18 mouse cellular contexts compared by ENCODE assay signal in genomic region chr4:48591390-48591789, GRCm38 (mm10). TPM values are rescaled to one million over a fixed set of nuclear protein-coding genes. Genes with fewer than 3 reads are reported as not detected.
A peak's percentile ranks its signal among the peaks of the same experiment; 100 is the strongest.
DNase-seq lines count a peak whose midpoint lies in the region.
"Had no signal": no experiment of that assay in that cellular context is flagged by ENCODE, and none has a peak within 500 bp of the region (broad histone marks: within the 10 kb centered on the region; RNA-seq: fewer than 3 reads in every experiment).

No protein-coding gene starts in this region.

- intact Hi-C loops in heart, postnatal 14 days (cut with DNase I) = no loop called here

- DNase-seq in heart, adult 11 months = peak; percentile 71
- DNase-seq in heart, postnatal 14 days = no peak
- DNase-seq in A20 (ENCODE audit: low read depth, low spot score) = peak; percentile 21
- DNase-seq in R1 (ENCODE audit: low read depth, low spot score) = peak; percentile 52
- DNase-seq in kidney, postnatal 25 days = no peak
- no peak for DNase-seq in urinary bladder, postnatal 25 days (ENCODE audit: low spot score)
- DNase-seq: adrenal gland, adult 2 months; adrenal gland, postnatal 10 days; adrenal gland, postnatal 25 days; cerebellum, adult 11 months; cerebellum, adult 18-20 months; cerebellum, adult 8-10 months; cerebellum, adult 9-11 months; cerebellum, postnatal 14 days; cerebellum, postnatal 36 days; forebrain, postnatal 0 days had no signal

RNA-seq across cellular contexts. Expression of gene Tmeff1, which starts 6.4 kb away (rescaled TPM):
- total RNA-seq in heart, postnatal 14 days (2021) = 10 to 100 TPM; 12.5 to 13.1 TPM
- total RNA-seq: common myeloid progenitor, adult 5-6 weeks; G1E had no signal

RNA-seq across cellular contexts. Expression of gene Msantd3, which starts 51.7 kb away (rescaled TPM):
- 10 to 100 TPM; 24.1 to 25.8 TPM for total RNA-seq in heart, postnatal 14 days (2021)

Comparison
In these comparisons a context has a peak if more than half of its experiments do, and no peak if none do; other contexts are left out.
1. DNase-seq: peak in heart, adult 11 months (single experiment), A20 (single experiment) and R1 (single experiment); none in heart, postnatal 14 days (0 of 2), kidney, postnatal 25 days (0 of 2) and urinary bladder, postnatal 25 days (single experiment).